Comparison of ENCODE assay signal across 8 mouse cellular contexts in genomic region chr5:100674711-100675376, GRCm38 (mm10). TPM values are rescaled to one million over a fixed set of nuclear protein-coding genes. Genes with fewer than 3 reads are reported as not detected.
DNase-seq lines count a peak whose midpoint lies in the region; ATAC-seq and TF ChIP-seq lines count a peak whose summit lies in the region.

Coq2 (minus strand) TSS chr5:100675140.

- H3K4me2 ChIP-seq in hindbrain, embryonic 13.5 days: peak within 1 kb of the TSS; percentile 77

- CTCF ChIA-PET in Patski (lab: Charles Lee): interaction anchor here (0.7 to 1.7 kb wide), 32 partner anchors 10 to 240 kb away, joined by 3 to 11 read pairs (median 4); partner anchors contain the start of genes Abraxas1, Gpat3, Helq and Mrps18c

- WGBS in hindbrain, embryonic 13.5 days: 13% methylated on average over 17 of the region's 17 CpGs

- no peaks in the 10 kb centered on the region for H3K9me3 ChIP-seq in hindbrain, embryonic 13.5 days

- in situ Hi-C loops in Patski (cut with MboI; ENCODE audit: low pct_unique_long_range_greater_than_20kb): loop anchor here (5.0 kb wide), 1 partner anchor 142 kb away; no protein-coding TSS in a partner anchor

- peak; percentile 61 for DNase-seq in Patski (ENCODE audit: low read depth, low spot score)
- peak; percentile 86 to 91 for DNase-seq in cerebellum, postnatal 10 days
- DNase-seq in frontal cortex, postnatal 14 days (ENCODE audit: low spot score in 2 of 2): peak; percentile 36 to 68
- peak; percentile 42 to 64 for DNase-seq in layer of hippocampus, postnatal 25 days (ENCODE audit: extremely low spot score in 1 of 2, low spot score in 1 of 2)
- DNase-seq in lung, postnatal 36 days: peak; percentile 94
- DNase-seq in retina, postnatal 1 day: peak; percentile 91
- DNase-seq in urinary bladder, adult 2 months (ENCODE audit: low spot score): peak; percentile 57

- H3K27ac ChIP-seq in hindbrain, embryonic 13.5 days: peak within 1 kb of the TSS; percentile 71

- H3K9ac ChIP-seq in hindbrain, embryonic 13.5 days: peak within 1 kb of the TSS; percentile 93

- TF ChIP-seq CTCF in Patski (IDR thresholded peaks at IDR 0.05): peak; percentile 99

- POLR2A ChIA-PET in Patski (lab: Charles Lee): interaction anchor here (0.6 kb wide), 1 partner anchor 27 kb away, joined by 5 read pairs; no protein-coding TSS in a partner anchor

- H3K4me1 ChIP-seq in hindbrain, embryonic 13.5 days (replicated peaks): peaks cover 18% of the 10 kb centered on the region

- H3K27me3 ChIP-seq in Patski: no peaks in the 10 kb centered on the region
- no peaks in the 10 kb centered on the region for H3K27me3 ChIP-seq in hindbrain, embryonic 13.5 days

- peak within 1 kb of the TSS; percentile 89 for H3K4me3 ChIP-seq in hindbrain, embryonic 13.5 days

- H3K36me3 ChIP-seq in hindbrain, embryonic 13.5 days: peaks cover 5% of the 10 kb centered on the region; the same call in 1 of the 2 replicates

- peak; percentile 82 for ATAC-seq in Patski
- ATAC-seq in hindbrain, embryonic 13.5 days (ENCODE audit: low FRiP score): no peak

RNA-seq across cellular contexts. Expression of gene Coq2, which starts in this region (rescaled TPM):
- polyA plus RNA-seq in Patski (2021): 83.6 TPM
- 43.6 and 46.6 TPM in 2 replicates for polyA plus RNA-seq in hindbrain, embryonic 13.5 days (2015; fragmentation: Nextera tagmentation; extraction: Ambion mirVana)
- total RNA-seq in layer of hippocampus, postnatal 25 days (2021): 10 to 100 TPM; 72.4 to 78.9 TPM
- polyA plus RNA-seq in urinary bladder, adult 2 months (2012; rRNA removed): 80.3 and 96.3 TPM in 2 replicates
